Mouse (Mus musculus) kidney, postnatal 0 days (tissue): ENCODE results near the gene Hist1h3g. TPM values are rescaled to one million over a fixed set of nuclear protein-coding genes. Genes with fewer than 3 reads are reported as not detected.
"Not testable (repeated sequence)": the region's sequence is repeated elsewhere in the genome, so short reads cannot be mapped to it uniquely, and the experiment has no call there.

Experiments
- ATAC-seq: fragments of 200-750 bp; cut with Nextera tagmentation; replicated peaks from 2 replicates; pipeline ENCODE4 v1.8.0; 2017; ENCODE audit warnings: low read depth, moderate number of reproducible peaks, moderate TSS enrichment, moderate library complexity; ENCODE audit not compliant: low FRiP score
- DNase-seq: peaks from one replicate; pipeline ENCODE4 v3.0.0-alpha.2; 2016; ENCODE audit warnings: low spot score
- H3K27ac ChIP-seq: fragments of 300-500 bp; sonication (generic); 2 replicates; pipeline ENCODE4 v1.5.1; 2014; ENCODE audit warnings: mild to moderate bottlenecking
- H3K27me3 ChIP-seq: fragments of 300-500 bp; sonication (generic); 2 replicates; pipeline ENCODE4 v1.6.1; 2014; ENCODE audit warnings: low read length, mixed read lengths; ENCODE audit not compliant: insufficient read depth
- H3K36me3 ChIP-seq: fragments of 300-500 bp; sonication (generic); 2 replicates; pipeline ENCODE4 v1.6.1; 2014; ENCODE audit warnings: low read length, mixed read lengths; ENCODE audit not compliant: insufficient read depth
- H3K4me1 ChIP-seq: fragments of 300-500 bp; sonication (generic); replicated peaks from 2 replicates; pipeline ENCODE4 v1.6.1; 2014; ENCODE audit warnings: antibody characterized with exemption, low read length, mixed read lengths; ENCODE audit not compliant: insufficient read depth
- H3K4me2 ChIP-seq: fragments of 300-500 bp; sonication (generic); 2 replicates; pipeline ENCODE4 v1.6.1; 2014; ENCODE audit warnings: mild to moderate bottlenecking, low read length, moderate library complexity, mixed read lengths
- H3K4me3 ChIP-seq: fragments of 300-500 bp; sonication (generic); replicated peaks from 2 replicates; pipeline ENCODE4 v1.5.1; 2014; ENCODE audit warnings: low read depth, low read length
- H3K9ac ChIP-seq: fragments of 300-500 bp; sonication (generic); 2 replicates; pipeline ENCODE4 v1.6.1; 2014; ENCODE audit warnings: low read depth, low read length
- H3K9me3 ChIP-seq: fragments of 300-500 bp; sonication (generic); replicated peaks from 2 replicates; pipeline ENCODE4 v1.6.1; 2016; ENCODE audit warnings: low read length, inconsistent platforms, mixed read lengths
- CTCF ChIP-seq: IDR thresholded peaks from 2 replicates; pipeline ENCODE4 v1.5.1; 2016; ENCODE audit warnings: antibody characterized with exemption, low read depth, mild to moderate bottlenecking, moderate library complexity
- WGBS: fragments of 180-500 bp; shearing (Covaris S2); extraction: QIAGEN DNeasy Blood & Tissue Kit; methylation state at CpG from one replicate; pipeline ENCODE4 v1.1.7; 2014; 5-methylcytosine and 5-hydroxymethylcytosine counted together
- polyA plus RNA-seq: library from polyadenylated mRNA; unstranded; fragments of >200 nt; fragmentation: Nextera tagmentation; extraction: Ambion mirVana; gene quantifications from 2 replicates; pipeline ENCODE4 v1.2.1, GENCODE M21; 2015

The Hist1h3g gene
- polyA plus RNA-seq = 3.9 and 4.0 TPM in 2 replicates

DNA sequence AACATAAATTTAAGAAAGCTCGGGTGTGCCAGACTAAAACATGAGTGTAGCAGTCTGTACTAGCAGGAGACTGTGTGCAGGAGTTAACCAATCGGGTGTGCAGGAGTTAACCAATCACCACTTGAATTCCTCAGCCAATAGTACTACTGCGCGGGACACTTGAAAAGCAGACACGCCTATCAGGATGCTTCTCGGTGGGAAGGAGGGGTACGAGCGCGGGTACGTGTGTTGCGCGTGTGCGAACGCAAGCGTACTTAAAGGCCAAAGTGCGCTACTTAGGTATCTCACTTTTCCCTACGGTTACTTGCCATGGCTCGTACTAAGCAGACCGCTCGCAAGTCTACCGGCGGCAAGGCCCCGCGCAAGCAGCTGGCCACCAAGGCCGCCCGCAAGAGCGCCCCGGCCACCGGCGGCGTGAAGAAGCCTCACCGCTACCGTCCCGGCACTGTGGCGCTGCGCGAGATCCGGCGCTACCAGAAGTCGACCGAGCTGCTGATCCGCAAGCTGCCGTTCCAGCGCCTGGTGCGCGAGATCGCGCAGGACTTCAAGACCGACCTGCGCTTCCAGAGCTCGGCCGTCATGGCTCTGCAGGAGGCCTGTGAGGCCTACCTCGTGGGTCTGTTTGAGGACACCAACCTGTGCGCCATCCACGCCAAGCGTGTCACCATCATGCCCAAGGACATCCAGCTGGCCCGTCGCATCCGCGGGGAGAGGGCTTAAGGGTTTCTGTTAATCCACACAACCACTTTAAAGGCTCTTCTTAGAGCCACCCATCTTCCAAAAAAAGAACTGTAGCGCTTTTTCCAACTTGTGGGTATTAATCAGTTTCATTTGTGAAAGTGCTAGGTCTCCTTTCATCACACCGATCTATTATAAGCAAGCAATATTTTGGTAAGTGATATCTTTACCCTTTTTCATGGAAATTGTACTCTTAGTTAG is at the start of gene Hist1h3g:
Gene Hist1h3g (plus strand): TSS at position 286 of the 939 bp plus-strand sequence.
- under 1% methylated on average over 41 of the region's 62 CpGs for WGBS
- H3K4me1 ChIP-seq = peaks cover 13% of the 10 kb centered on the region
- not testable (repeated sequence) for H3K36me3 ChIP-seq, H3K27me3 ChIP-seq, H3K9me3 ChIP-seq
- ATAC-seq (peak; percentile 85), DNase-seq (peak; percentile 99)
- peak within 1 kb of the TSS; percentile 81 for H3K27ac ChIP-seq
- peak within 1 kb of the TSS; percentile 43 for H3K4me3 ChIP-seq
- H3K4me2 ChIP-seq = peak within 1 kb of the TSS; percentile 70
- peak within 1 kb of the TSS; percentile 48 for H3K9ac ChIP-seq

DNA sequence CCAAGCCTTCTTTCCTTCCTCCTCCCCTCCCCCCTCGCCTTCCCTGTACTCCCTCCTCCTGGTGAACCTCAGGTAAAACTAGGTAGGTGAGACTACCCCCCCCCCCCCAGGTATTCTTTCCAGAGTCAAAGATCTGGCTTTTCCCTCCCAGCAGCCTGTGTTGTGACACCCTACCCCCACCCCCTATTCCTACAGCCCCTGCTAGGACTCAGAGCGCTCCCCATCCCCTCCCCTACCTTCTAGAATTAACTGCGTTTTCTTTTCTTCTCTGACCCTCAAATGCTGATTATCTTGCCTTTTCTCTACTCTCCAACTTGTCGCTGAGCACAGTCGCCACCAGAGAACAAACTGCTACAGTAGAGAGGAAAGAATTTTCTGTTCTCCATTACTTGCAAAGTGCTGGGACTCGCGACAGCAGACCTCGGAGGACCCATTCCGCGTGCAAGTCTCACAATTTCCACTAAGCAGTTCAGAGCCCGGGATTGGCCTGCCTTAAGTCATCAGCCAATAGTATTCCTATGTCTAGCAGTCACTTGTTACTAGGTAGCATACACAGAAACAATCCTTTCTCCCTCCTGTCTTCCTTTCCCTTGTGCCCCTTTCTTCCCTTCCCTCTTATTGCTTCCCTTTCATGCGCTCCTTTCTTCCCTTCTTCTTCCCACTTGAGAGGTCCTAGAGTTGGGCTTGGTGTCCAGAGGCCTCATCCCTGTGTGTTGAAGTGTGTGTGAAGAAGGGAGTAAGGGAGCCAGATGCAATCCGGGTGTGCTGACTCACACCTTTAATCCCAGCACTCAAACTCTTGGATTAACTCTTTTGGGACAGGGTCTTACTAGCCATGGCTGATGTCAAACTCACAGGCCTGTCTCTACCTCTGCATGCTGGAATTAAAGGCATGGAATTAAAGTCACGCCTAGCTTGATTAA is 46.6 kb upstream of the Hist1h3g start, which contains the start of gene Btn2a2:
Gene Btn2a2 (minus strand): TSS at position 458 of the 923 bp plus-strand sequence.
- H3K9me3 ChIP-seq = no peaks in the 10 kb centered on the region
- ATAC-seq (peak; percentile 97), DNase-seq (peak; percentile 98)
- no peak within 1 kb of the TSS for H3K27ac ChIP-seq
- no peak for TF ChIP-seq CTCF
- WGBS = 4% methylated on average over 13 of the region's 14 CpGs
- peak within 1 kb of the TSS; percentile 62 for H3K4me2 ChIP-seq
- 0 out of 2 replicates have a peak, but pooled peaks cover 7% of the 10 kb centered on the region for H3K4me1 ChIP-seq
- H3K36me3 ChIP-seq = no peaks in the 10 kb centered on the region
- H3K4me3 ChIP-seq = peak within 1 kb of the TSS; percentile 28; the same call in 1 of the 2 replicates
- no peaks in the 10 kb centered on the region for H3K27me3 ChIP-seq
- H3K9ac ChIP-seq = no peak within 1 kb of the TSS

- no peak overlapping the region for H3K4me3 ChIP-seq
- H3K36me3 ChIP-seq = no peaks in the 10 kb centered on the region
- 78% methylated on average over 1 of the region's 1 CpGs for WGBS
- DNase-seq (no peak), ATAC-seq (no peak)
- no peaks in the 10 kb centered on the region for H3K27me3 ChIP-seq
- no peak overlapping the region for H3K9ac ChIP-seq
- no peaks in the 10 kb centered on the region for H3K9me3 ChIP-seq
- no peak for TF ChIP-seq CTCF
- 0 out of 2 replicates have a peak, but pooled peaks cover 7% of the 10 kb centered on the region for H3K4me1 ChIP-seq
- H3K27ac ChIP-seq = no peak overlapping the region
- no peak overlapping the region for H3K4me2 ChIP-seq
These were observed 44.4 kb upstream of the Hist1h3g start for GRCm38 (mm10) chr13:23490863-23491262.

GRCm38 (mm10) chr13:23491263-23491662 is 44.0 kb upstream of the Hist1h3g start:
- Histone ChIP-seq H3K4me2 (no peak overlapping the region), H3K27ac (no peak overlapping the region), H3K36me3 (no peaks in the 10 kb centered on the region), H3K4me3 (no peak overlapping the region), H3K9me3 (no peaks in the 10 kb centered on the region), H3K9ac (no peak overlapping the region), H3K4me1 (0 out of 2 replicates have a peak, but pooled peaks cover 7% of the 10 kb centered on the region), H3K27me3 (no peaks in the 10 kb centered on the region)
- no peak for TF ChIP-seq CTCF
- 19% methylated on average over 1 of the region's 1 CpGs for WGBS
- DNase-seq (no peak), ATAC-seq (no peak)

DNA sequence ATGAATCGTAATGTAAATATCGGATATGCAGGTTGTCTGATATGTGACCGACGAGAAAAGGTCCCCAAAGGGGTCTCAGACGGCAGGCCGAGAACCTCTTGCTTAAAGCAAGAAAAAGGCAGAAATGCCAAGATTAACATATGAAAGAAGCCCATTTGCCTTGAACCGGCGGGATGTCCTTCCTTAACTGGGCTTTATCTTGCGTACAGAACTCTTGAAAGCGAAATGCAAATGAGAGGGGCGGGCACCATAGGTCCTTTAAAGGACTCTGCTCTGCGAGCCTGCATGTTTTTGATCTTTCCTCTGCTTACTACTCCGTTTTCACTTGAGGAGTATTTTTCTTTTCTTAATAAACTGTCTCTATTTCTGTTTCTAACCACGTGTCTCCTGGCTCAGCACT is 43.2 kb upstream of the Hist1h3g start:
- Histone ChIP-seq H3K4me2 (peak overlapping the region; percentile 51), H3K4me1 (0 out of 2 replicates have a peak, but pooled peaks cover 7% of the 10 kb centered on the region), H3K9ac (no peak overlapping the region), H3K36me3 (no peaks in the 10 kb centered on the region), H3K4me3 (peak overlapping the region; percentile 20), H3K27ac (no peak overlapping the region), H3K27me3 (no peaks in the 10 kb centered on the region), H3K9me3 (no peaks in the 10 kb centered on the region)
- 8% methylated on average over 14 of the region's 14 CpGs for WGBS
- no peak for DNase-seq
- no peak for TF ChIP-seq CTCF
- ATAC-seq = no peak

DNA sequence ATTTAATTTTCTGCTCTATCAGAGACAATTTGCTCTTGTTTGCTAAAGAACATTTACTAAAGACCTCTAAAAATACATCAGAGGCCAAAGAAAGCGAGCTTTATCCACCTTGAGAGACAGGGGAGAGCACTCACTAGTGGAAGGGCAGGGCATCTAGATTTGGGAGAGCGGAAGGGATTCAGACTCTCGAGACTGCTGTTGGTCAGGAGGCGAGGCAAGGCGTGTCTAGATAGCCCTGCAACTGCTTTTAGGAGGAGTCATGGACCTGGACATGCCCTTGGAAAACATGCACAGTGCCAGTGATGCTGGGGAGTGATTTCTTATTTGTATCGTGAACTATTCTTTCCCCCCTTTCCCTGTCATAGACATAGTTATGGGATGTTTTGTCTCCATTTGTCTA is 39.7 kb upstream of the Hist1h3g start:
- no peak for DNase-seq
- TF ChIP-seq CTCF = no peak
- Histone ChIP-seq H3K4me2 (no peak overlapping the region), H3K27me3 (no peaks in the 10 kb centered on the region), H3K4me1 (0 out of 2 replicates have a peak, but pooled peaks cover 4% of the 10 kb centered on the region), H3K9me3 (no peaks in the 10 kb centered on the region), H3K4me3 (no peak overlapping the region), H3K27ac (no peak overlapping the region), H3K36me3 (no peaks in the 10 kb centered on the region), H3K9ac (no peak overlapping the region)
- no peak for ATAC-seq
- 86% methylated on average over 6 of the region's 6 CpGs for WGBS
